Mouse (Mus musculus) embryonic facial prominence, embryonic 13.5 days (tissue): ENCODE data around the gene Flt1. TPM values are rescaled to one million over a fixed set of nuclear protein-coding genes. Genes with fewer than 3 reads are reported as not detected.
A peak's percentile ranks its signal among the peaks of the same experiment; 100 is the strongest.

Experiments used
- ATAC-seq: fragments of 200-750 bp; cut with Nextera tagmentation; 2 replicates; pipeline ENCODE4 v1.8.0; 2017; ENCODE audit warnings: low read depth; ENCODE audit not compliant: insufficient number of reproducible peaks, insufficient read depth, low FRiP score, low TSS enrichment
- H3K27ac ChIP-seq: fragments of 300-500 bp; sonication (generic); 2 replicates; pipeline ENCODE4 v1.5.1; 2015; ENCODE audit warnings: moderate library complexity, mild to moderate bottlenecking, inconsistent platforms
- H3K27me3 ChIP-seq: fragments of 300-500 bp; sonication (generic); 2 replicates; pipeline ENCODE4 v1.6.1; 2015; ENCODE audit warnings: mild to moderate bottlenecking, inconsistent platforms
- H3K36me3 ChIP-seq: fragments of 300-500 bp; sonication (generic); 2 replicates; pipeline ENCODE4 v1.6.1; 2015; ENCODE audit warnings: mild to moderate bottlenecking, inconsistent platforms
- H3K4me1 ChIP-seq: fragments of 300-500 bp; sonication (generic); 2 replicates; pipeline ENCODE4 v1.6.1; 2015; ENCODE audit warnings: inconsistent platforms
- H3K4me2 ChIP-seq: fragments of 300-500 bp; sonication (generic); 2 replicates; pipeline ENCODE4 v1.6.1; 2015; ENCODE audit warnings: moderate library complexity, mild to moderate bottlenecking, inconsistent platforms
- H3K4me3 ChIP-seq: fragments of 300-500 bp; sonication (generic); 2 replicates; pipeline ENCODE4 v1.5.1; 2015; ENCODE audit warnings: mild to moderate bottlenecking, inconsistent platforms
- H3K9ac ChIP-seq: fragments of 300-500 bp; sonication (generic); 2 replicates; pipeline ENCODE4 v1.6.1; 2015; ENCODE audit warnings: mild to moderate bottlenecking, inconsistent platforms
- H3K9me3 ChIP-seq: fragments of 300-500 bp; sonication (generic); 2 replicates; pipeline ENCODE4 v1.6.1; 2016; ENCODE audit warnings: inconsistent platforms
- WGBS: fragments of 180-500 bp; shearing (Covaris S2); methylation state at CpG from one replicate; pipeline ENCODE4 v1.1.7; 2015; ENCODE audit warnings: mixed read lengths; 5-methylcytosine and 5-hydroxymethylcytosine counted together
- polyA plus RNA-seq: library from polyadenylated mRNA; unstranded; fragments of >200 nt; fragmentation: Nextera tagmentation; extraction: Ambion mirVana; gene quantifications from 2 replicates; pipeline ENCODE4 v1.2.1, GENCODE M21; 2015

Flt1 gene
- polyA plus RNA-seq, 1 experiment from 2014 or later, result 10.0 TPM

DNA sequence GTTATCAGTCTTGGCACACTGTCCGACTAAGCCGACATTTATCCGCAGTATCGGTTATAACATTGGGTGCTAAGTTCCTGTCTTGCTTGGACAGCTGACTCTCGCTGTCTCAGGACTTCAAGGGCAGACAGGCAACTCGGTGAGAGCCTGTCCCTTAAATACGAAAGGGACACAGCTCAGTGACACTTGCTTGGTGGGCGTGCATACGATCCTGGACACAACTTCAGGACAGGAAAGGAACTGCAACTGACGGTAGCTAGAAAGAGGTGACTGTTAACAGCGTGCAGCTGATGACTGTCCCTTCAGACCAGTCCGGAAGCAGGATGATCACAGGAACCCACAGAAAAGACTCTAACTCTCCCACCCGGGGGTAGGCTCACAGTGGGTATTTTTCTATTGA is 27.8 kb downstream of the Flt1 start:
- Histone ChIP-seq H3K36me3 (no peaks in the 10 kb centered on the region), H3K9ac (no peak overlapping the region), H3K4me2 (peak overlapping the region; percentile 22), H3K4me1 (no peaks in the 10 kb centered on the region), H3K27ac (no peak overlapping the region), H3K27me3 (peaks cover 9% of the 10 kb centered on the region), H3K4me3 (no peak overlapping the region), H3K9me3 (no peaks in the 10 kb centered on the region)
- WGBS, result 37% methylated on average over 13 of the region's 13 CpGs
- no peak for ATAC-seq

DNA sequence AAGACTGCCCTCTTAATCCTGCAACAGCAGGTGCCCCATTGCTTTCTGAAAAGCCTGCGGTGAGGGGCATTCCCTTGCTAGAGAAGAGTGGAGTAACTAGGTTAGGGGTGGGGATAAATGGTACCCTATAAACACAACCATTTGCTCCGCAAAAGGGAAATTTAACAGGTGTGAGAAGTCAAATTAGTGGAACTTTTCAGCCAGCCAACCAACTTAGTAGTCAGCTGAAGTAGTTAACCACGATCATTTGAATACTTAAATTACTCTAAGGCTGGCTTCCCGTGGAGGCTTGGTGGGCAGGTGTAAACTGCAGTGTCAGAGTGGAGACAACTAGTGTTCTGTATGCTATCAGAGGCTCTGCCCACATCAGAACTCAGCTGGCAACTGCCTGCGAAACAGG is 28.6 kb downstream of the Flt1 start:
- Histone ChIP-seq H3K36me3 (no peaks in the 10 kb centered on the region), H3K27me3 (peaks cover 9% of the 10 kb centered on the region), H3K9me3 (0 out of 2 replicates have a peak, but pooled peaks cover 3% of the 10 kb centered on the region), H3K4me2 (no peak overlapping the region), H3K4me3 (no peak overlapping the region), H3K9ac (no peak overlapping the region), H3K4me1 (no peaks in the 10 kb centered on the region), H3K27ac (no peak overlapping the region)
- 23% methylated on average over 5 of the region's 5 CpGs for WGBS
- ATAC-seq, result no peak

DNA sequence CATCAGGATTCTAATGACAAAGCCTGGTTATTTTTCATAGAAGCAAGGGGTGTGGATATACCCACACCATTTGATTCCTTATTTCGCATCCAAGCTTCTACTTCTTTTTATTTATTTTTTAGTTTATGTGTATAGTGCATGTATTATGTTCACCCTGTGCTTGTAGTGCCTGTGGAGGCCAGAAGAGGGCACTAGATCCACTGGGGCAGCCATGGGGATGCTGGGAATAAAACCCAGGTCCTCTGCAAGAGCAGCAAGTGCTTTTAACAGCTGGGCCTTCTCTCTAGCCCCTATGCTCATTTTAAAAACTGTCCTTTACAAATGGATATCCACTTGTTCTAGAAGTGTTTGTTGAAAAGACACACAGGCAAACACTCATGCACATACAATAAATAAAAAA is 33.2 kb downstream of the Flt1 start:
- 93% methylated on average over 1 of the region's 1 CpGs for WGBS
- Histone ChIP-seq H3K9ac (no peak overlapping the region), H3K27me3 (peaks cover 9% of the 10 kb centered on the region), H3K4me3 (no peak overlapping the region), H3K4me1 (no peaks in the 10 kb centered on the region), H3K9me3 (0 out of 2 replicates have a peak, but pooled peaks cover 3% of the 10 kb centered on the region), H3K4me2 (no peak overlapping the region), H3K36me3 (no peaks in the 10 kb centered on the region), H3K27ac (no peak overlapping the region)
- no peak for ATAC-seq

DNA sequence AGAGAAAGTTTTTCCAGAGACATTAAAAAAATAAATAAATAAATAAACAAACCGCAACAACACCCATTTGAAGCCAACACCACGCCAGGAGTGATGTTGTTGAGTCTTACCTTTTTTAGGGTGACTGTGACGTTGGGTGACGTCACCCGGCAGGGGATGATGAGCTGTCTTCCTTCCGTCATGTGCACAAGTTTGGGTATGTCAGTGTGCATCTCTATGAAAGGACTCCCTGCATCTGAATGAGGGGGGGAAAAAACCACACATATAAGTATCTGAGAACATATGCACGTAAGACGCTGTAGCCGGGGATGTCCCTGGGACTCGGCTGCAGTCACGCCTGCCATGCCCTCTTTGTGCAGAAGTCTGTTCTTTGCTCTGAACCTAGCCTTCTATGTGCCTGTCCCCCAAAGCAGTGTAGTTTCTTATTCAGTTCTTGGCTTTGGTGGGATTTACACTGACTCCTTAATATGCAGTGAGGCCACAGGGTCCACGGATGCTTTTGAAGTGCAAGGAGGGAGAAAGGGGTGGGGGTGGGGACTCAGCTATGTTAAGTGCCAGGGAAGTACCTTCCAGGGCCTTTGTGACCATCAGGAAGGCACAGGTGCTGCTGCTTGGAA is 42.0 kb downstream of the Flt1 start:
- H3K27me3 ChIP-seq, result no peaks in the 10 kb centered on the region
- no peak overlapping the region for H3K4me2 ChIP-seq
- H3K27ac ChIP-seq, result no peak overlapping the region
- no peak for ATAC-seq
- H3K36me3 ChIP-seq, result no peaks in the 10 kb centered on the region
- no peak overlapping the region for H3K9ac ChIP-seq
- no peaks in the 10 kb centered on the region for H3K9me3 ChIP-seq
- WGBS, result 88% methylated on average over 12 of the region's 12 CpGs
- no peaks in the 10 kb centered on the region for H3K4me1 ChIP-seq
- no peak overlapping the region for H3K4me3 ChIP-seq

DNA sequence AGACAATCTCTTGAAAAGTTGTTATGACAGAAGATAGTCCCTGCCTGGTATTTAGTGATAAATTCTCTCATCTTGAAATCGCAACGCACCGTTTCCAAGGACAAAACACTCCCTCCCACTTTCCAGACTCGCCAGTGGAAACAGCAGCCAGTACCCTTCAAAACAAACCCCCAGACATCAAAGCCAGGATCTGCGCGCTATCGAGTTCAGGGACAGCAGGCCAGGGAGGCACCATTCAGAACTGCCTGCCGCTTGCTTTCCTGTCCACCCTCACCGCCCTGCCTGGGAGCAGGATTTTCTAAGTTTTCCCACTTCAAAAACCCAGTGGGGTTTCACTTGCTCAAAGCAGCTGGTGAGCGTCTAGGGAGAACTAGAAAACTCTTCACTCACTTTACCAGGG is 44.6 kb downstream of the Flt1 start:
- no peaks in the 10 kb centered on the region for H3K36me3 ChIP-seq
- H3K9me3 ChIP-seq, result no peaks in the 10 kb centered on the region
- no peaks in the 10 kb centered on the region for H3K27me3 ChIP-seq
- no peak overlapping the region for H3K4me2 ChIP-seq
- H3K4me3 ChIP-seq, result no peak overlapping the region
- WGBS, result 38% methylated on average over 10 of the region's 10 CpGs
- no peak for ATAC-seq
- no peak overlapping the region for H3K9ac ChIP-seq
- no peak overlapping the region for H3K27ac ChIP-seq
- no peaks in the 10 kb centered on the region for H3K4me1 ChIP-seq

DNA sequence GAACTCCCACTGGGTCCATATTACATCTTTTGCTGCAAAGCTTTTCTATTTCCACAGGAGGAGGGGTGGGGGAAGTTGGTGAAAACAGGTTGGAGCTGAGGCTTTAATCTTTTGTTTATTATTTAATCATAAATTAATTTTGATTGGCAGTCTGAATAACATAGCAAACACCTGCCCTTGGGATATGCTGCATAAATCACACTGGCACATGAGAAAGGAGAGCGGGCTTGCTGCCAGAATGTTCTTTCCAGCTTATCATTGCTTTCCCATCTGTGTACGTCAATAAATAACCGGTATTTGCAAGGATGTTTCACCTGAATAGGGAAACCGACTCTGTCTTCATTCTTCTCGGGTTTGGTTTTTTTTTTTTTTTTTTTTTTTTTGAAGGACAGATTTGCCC is 45.1 kb downstream of the Flt1 start:
- Histone ChIP-seq H3K4me3 (no peak overlapping the region), H3K9ac (no peak overlapping the region), H3K4me1 (no peaks in the 10 kb centered on the region), H3K9me3 (no peaks in the 10 kb centered on the region), H3K27ac (no peak overlapping the region), H3K4me2 (no peak overlapping the region), H3K36me3 (no peaks in the 10 kb centered on the region), H3K27me3 (no peaks in the 10 kb centered on the region)
- no peak for ATAC-seq
- WGBS, result 66% methylated on average over 5 of the region's 5 CpGs

DNA sequence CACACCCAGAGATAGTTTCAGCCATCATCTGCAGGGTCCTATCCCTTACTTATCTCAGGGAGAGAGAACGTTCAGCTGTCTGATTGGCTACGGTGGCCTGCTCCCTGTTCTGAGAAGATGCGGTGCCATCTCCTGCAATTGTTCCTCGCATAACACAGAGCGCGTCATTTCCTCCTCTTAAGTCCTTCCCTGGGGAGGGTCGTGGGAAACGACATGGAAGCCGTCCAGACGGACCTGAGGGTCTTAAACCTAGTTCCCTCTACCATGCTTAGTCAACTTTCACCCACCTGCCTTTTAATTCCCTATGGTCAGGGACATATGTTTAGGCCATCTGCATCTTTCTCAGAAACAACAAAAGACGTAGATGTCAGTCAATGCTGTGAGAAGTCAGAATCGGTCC is 46.5 kb downstream of the Flt1 start:
- ATAC-seq, result no peak
- H3K4me3 ChIP-seq, result no peak overlapping the region
- H3K36me3 ChIP-seq, result no peaks in the 10 kb centered on the region
- H3K4me1 ChIP-seq, result no peaks in the 10 kb centered on the region
- no peak overlapping the region for H3K27ac ChIP-seq
- H3K9ac ChIP-seq, result no peak overlapping the region
- H3K9me3 ChIP-seq, result no peaks in the 10 kb centered on the region
- no peaks in the 10 kb centered on the region for H3K27me3 ChIP-seq
- WGBS, result 84% methylated on average over 12 of the region's 12 CpGs
- H3K4me2 ChIP-seq, result no peak overlapping the region

DNA sequence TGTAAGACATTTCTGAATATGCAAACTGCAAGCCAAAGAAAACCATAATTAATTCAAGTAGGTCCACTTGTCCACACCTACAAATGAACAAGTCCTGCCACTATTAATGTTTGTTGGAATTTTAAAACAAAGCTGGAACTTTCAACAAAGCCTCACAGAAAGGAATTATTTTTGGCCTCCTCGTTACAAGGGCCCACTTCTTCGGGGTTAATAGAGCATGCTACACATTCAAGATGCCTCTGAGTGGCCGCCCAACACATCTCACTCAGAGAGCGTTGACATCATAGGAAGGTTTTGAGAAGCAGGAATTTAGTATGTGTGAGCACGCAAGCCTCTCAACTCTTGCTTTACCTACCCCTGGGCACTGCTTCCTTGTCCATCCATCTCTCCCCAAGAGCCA is 50.0 kb downstream of the Flt1 start:
- Histone ChIP-seq H3K4me3 (no peak overlapping the region), H3K4me2 (no peak overlapping the region), H3K4me1 (no peaks in the 10 kb centered on the region), H3K27ac (no peak overlapping the region), H3K36me3 (no peaks in the 10 kb centered on the region), H3K9me3 (no peaks in the 10 kb centered on the region), H3K27me3 (no peaks in the 10 kb centered on the region), H3K9ac (no peak overlapping the region)
- ATAC-seq, result no peak
- WGBS, result 81% methylated on average over 5 of the region's 5 CpGs

DNA sequence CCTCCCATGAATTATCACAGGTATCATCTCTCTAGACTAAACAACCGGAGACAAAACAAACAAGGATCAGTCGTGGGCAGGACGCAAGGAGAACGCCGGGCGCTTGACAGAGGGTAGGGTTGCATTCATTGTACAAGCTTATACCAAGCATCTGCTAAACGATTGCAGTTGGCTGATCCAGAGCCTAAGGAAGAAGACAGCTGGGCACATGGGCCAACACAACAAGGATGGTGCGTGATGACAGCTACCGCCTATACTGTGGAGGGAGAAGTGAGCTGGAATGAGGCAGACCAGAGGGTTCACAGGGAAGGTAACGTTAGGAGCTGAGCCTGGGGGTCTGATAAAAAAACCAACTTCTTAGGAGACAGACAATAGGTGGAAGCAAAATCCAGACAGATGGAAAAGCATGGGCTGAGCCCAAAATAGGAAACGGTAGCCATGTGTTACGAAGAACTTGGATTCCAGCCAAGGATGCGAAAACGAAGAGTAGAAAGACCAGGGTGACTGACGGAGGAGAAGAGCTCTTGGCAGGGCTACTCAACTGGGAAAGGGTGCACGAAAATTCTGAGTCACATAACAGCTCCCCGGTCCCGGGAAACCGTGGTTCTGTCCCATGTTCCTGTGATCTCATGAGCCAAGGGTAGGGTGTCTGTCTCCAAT is 53.9 kb downstream of the Flt1 start:
- WGBS, result 76% methylated on average over 19 of the region's 19 CpGs
- H3K36me3 ChIP-seq, result no peaks in the 10 kb centered on the region
- H3K4me1 ChIP-seq, result no peaks in the 10 kb centered on the region
- no peak overlapping the region for H3K4me3 ChIP-seq
- no peak overlapping the region for H3K9ac ChIP-seq
- no peaks in the 10 kb centered on the region for H3K9me3 ChIP-seq
- H3K27me3 ChIP-seq, result no peaks in the 10 kb centered on the region
- H3K27ac ChIP-seq, result no peak overlapping the region
- no peak overlapping the region for H3K4me2 ChIP-seq
- no peak for ATAC-seq

DNA sequence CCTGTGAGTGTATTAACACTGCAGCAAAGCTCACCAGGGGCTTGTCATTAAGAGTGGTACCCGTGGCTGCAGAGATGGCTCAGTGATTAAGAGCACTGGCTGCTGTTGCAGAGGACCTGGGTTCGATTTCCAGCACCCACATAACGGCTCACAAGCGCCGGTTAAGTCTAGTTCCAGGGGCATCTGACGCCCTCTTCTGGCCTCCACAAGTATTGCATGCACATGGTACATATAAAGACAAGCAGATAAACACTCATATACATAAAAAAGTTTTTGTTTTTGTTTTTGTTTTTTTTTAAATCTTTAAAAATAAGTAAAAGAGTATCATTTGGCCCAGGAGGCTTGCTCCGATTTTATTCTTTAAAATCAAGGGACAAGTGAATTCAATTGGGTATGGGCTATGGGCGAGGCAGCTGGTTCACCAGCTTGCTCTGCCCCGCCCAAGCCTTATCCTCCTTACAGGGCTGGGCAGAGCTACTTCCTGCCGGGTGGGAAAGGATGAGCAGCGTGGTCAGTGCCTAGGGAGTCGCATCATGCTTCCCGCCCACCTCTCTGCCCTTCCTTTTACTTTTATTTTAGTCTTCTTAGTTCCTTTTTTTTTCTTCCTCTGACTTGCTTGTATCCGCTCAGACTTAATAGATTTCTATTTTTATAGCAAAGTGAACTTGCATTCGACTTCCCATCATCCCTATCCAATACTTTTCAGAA is 57.0 kb downstream of the Flt1 start:
- Histone ChIP-seq H3K9me3 (no peaks in the 10 kb centered on the region), H3K27ac (no peak overlapping the region), H3K27me3 (no peaks in the 10 kb centered on the region), H3K4me1 (no peaks in the 10 kb centered on the region), H3K9ac (no peak overlapping the region), H3K4me2 (no peak overlapping the region), H3K4me3 (no peak overlapping the region), H3K36me3 (no peaks in the 10 kb centered on the region)
- no peak for ATAC-seq
- 87% methylated on average over 15 of the region's 15 CpGs for WGBS

DNA sequence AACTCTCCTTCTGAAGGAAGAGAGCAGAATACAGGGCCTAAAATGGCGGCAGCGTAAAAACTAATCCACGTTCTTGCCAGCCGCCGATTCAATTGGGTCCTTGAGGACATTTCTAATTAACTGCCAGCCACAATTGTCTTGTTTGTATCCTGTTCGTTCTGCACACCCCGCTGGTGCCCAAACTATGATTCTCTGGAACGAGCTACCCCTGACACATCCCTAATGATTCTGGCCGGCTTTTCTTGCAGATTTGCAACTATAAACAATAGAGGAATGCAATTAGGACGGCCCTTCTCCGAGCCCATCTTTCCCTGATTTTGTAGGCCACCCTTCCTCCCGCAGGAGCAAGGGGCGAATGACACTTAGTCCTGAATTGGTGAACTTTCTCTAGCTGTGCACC is 59.9 kb downstream of the Flt1 start:
- Histone ChIP-seq H3K36me3 (no peaks in the 10 kb centered on the region), H3K27me3 (no peaks in the 10 kb centered on the region), H3K27ac (no peak overlapping the region), H3K9me3 (no peaks in the 10 kb centered on the region), H3K9ac (no peak overlapping the region), H3K4me3 (no peak overlapping the region), H3K4me1 (no peaks in the 10 kb centered on the region), H3K4me2 (no peak overlapping the region)
- WGBS, result 90% methylated on average over 13 of the region's 13 CpGs
- no peak for ATAC-seq

DNA sequence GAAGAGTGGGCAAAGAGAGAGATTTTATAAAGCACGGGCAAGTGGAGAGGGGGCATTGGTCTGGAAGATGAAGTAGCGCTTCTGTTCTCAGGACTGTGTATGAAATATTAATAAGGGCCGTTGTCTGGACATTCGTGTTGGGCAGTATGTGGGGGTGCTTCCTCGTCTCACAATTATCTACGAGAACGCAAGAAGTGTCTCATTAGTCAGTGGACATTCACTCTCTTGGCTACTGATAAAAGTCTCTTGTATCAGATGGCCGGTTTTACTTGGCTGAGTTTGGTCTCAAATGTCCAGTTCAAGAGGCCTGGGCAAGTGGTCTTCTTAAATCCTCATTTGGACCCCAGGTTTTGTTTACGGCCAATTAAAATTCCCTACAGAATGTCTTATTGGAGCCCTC is 60.4 kb downstream of the Flt1 start:
- no peak overlapping the region for H3K4me3 ChIP-seq
- WGBS, result 89% methylated on average over 9 of the region's 9 CpGs
- no peaks in the 10 kb centered on the region for H3K27me3 ChIP-seq
- H3K9me3 ChIP-seq, result no peaks in the 10 kb centered on the region
- no peak overlapping the region for H3K4me2 ChIP-seq
- no peaks in the 10 kb centered on the region for H3K36me3 ChIP-seq
- no peak for ATAC-seq
- H3K4me1 ChIP-seq, result no peaks in the 10 kb centered on the region
- H3K27ac ChIP-seq, result no peak overlapping the region
- no peak overlapping the region for H3K9ac ChIP-seq
